Mouse (Mus musculus): ENCODE data around the gene Sertad4.

Gene Sertad4

DNA sequence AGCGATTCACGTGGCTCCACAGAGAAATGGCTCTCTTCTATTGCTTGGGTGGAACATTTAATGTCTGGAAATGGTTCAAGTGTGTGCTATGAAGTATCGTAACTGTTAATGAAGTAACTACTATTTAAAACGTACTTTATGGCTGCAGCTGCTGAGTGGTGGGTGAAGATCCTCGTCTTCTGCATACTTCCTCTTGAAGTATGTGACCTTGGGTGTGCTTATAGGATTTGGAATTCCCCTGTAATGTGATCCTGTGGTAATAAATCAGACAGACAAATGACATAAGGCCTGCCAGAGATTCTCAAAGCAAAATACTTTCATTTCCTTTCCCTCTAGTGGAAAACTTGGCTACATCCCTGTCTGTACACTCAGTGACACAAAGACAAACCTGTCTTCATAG, 5.9 kb downstream of the Sertad4 start:
- peaks cover 45% of the 10 kb centered on the region for H3K27me3 ChIP-seq (ENCODE audit: insufficient read depth, low read length)
- no peaks in the 10 kb centered on the region for H3K9me3 ChIP-seq (ENCODE audit: low read length)
- H3K4me3 ChIP-seq (replicated peaks; ENCODE audit: low read length) = no peak overlapping the region
- H3K4me1 ChIP-seq (replicated peaks; ENCODE audit: low read depth, low read length) = peaks cover 46% of the 10 kb centered on the region
- TF ChIP-seq CTCF (conservative IDR thresholded peaks at IDR 0.05; ENCODE audit: low read length) (no peak), NANOG (IDR thresholded peaks at IDR 0.05; ENCODE audit: borderline replicate concordance, low read length) (no peak), POU5F1 (IDR thresholded peaks at IDR 0.05; ENCODE audit: borderline replicate concordance, low read length) (no peak)
- peaks cover 13% of the 10 kb centered on the region for H3K36me3 ChIP-seq (ENCODE audit: insufficient read depth, low read length)

DNA sequence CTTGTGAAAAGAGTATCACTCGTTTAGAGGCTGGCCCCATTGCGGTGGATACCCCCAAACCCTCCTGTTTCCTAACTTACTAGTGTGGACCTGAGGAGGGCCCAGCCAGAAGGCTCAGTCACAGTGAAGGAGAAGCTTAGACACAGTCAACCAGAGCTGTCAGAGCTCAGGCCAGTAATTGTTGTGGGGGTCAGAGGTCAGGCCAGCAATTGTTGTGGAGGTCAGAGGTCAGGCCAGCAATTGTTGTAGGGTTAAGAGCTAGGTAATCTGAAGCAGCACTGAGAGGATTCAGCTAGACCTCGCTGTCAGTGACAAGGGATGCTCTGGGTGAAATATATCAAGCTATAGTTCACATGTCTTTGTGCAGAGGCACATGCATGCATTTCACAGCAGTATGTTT, 8.3 kb downstream of the Sertad4 start:
- TF ChIP-seq CTCF (conservative IDR thresholded peaks at IDR 0.05; ENCODE audit: low read length) = no peak
- no peak for TF ChIP-seq POU5F1 (IDR thresholded peaks at IDR 0.05; ENCODE audit: borderline replicate concordance, low read length)
- TF ChIP-seq NANOG (IDR thresholded peaks at IDR 0.05; ENCODE audit: borderline replicate concordance, low read length) = no peak
- H3K36me3 ChIP-seq (ENCODE audit: insufficient read depth, low read length) = peaks cover 13% of the 10 kb centered on the region
- peaks cover 28% of the 10 kb centered on the region for H3K4me1 ChIP-seq (replicated peaks; ENCODE audit: low read depth, low read length)
- H3K27me3 ChIP-seq (ENCODE audit: insufficient read depth, low read length) = peaks cover 36% of the 10 kb centered on the region
- H3K4me3 ChIP-seq (replicated peaks; ENCODE audit: low read length) = no peak overlapping the region
- no peaks in the 10 kb centered on the region for H3K9me3 ChIP-seq (ENCODE audit: low read length)

DNA sequence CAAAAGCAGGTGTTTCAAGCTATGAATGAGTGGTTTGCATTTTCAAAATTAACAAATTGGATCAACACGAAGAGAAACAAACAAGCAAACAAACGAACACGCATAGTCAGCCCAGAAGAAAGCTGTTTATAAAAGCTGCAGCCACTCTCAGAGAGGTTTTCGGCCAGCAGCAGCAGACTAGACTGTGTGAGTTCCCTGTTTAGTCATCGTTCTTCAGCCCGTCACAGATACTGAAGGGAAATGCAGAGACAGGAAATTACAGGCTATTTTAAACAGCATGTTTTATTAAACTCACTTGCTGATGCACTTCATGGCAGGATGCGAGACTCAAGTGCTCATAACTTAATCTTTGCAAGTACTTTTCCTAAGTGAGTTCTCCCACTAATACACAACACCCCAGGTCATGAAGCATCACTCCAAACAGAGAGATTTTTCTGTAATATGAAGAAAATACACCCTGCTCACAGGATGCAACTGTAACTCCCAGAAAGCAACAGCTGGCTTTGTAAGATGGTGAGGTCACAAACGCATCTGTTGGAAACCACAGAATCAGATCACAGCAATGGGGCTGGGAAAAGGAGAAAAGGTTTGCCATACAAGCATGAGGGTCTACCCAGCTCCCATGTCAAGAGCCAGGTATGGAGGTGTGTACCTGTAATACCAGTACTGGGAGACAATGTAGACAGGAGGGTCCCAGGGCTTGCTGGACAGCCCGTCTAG, 14.3 kb downstream of the Sertad4 start:
- H3K9me3 ChIP-seq (ENCODE audit: low read length) = no peaks in the 10 kb centered on the region
- peaks cover 2% of the 10 kb centered on the region for H3K4me1 ChIP-seq (replicated peaks; ENCODE audit: low read depth, low read length)
- peaks cover 70% of the 10 kb centered on the region for H3K27me3 ChIP-seq (ENCODE audit: insufficient read depth, low read length)
- H3K4me3 ChIP-seq (replicated peaks; ENCODE audit: low read length) = no peak overlapping the region
- H3K36me3 ChIP-seq (ENCODE audit: insufficient read depth, low read length) = no peaks in the 10 kb centered on the region
- TF ChIP-seq POU5F1 (IDR thresholded peaks at IDR 0.05; ENCODE audit: borderline replicate concordance, low read length) = no peak
- TF ChIP-seq NANOG (IDR thresholded peaks at IDR 0.05; ENCODE audit: borderline replicate concordance, low read length) = no peak
- TF ChIP-seq CTCF (conservative IDR thresholded peaks at IDR 0.05; ENCODE audit: low read length) = no peak

DNA sequence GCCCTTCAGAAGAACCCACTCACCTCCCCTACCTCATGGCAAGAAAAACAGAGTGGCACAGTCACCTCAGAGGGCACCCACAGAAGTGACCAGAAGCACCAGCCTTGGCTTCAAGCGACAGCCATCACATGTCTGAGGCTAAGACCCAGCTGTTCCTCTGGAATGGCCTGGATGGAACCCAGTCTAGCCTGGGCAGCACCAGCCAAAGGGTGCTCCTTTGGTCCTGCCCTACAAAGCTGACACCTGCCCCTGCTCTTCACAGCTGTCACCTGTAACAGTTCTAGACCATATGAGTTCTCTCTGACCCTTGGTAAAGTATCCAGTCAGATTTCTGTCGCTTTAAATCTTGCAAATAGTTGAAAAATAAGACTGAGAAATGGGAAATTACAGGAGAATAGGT, 14.9 kb downstream of the Sertad4 start:
- H3K36me3 ChIP-seq (ENCODE audit: insufficient read depth, low read length) = no peaks in the 10 kb centered on the region

DNA sequence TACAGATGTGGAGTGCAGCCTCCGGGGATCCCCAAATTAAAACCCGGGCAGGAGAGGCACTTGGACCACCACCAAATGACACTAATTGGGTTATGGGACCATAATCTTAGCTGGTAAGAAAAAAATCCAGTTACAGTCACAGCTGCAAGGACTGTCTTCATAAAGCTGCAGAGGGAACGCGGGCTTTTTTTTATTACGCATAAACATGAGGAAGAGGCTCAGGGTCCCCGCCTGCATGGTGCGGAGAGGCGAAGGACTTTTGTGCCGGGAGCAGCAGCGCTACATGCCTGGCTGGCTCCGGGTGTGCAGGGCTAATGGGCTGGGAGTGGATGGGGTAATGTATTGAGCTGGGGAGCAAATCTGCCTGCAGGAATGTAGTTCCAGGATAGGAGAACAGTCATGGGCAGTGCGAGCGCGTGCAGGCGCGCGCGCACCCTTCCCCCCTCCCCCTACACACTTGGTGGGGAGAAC, 20.3 kb downstream of the Sertad4 start:
- TF ChIP-seq CTCF (conservative IDR thresholded peaks at IDR 0.05; ENCODE audit: low read length) = no peak
- no peak for TF ChIP-seq NANOG (IDR thresholded peaks at IDR 0.05; ENCODE audit: borderline replicate concordance, low read length)
- no peak for TF ChIP-seq POU5F1 (IDR thresholded peaks at IDR 0.05; ENCODE audit: borderline replicate concordance, low read length)
- Histone ChIP-seq H3K36me3 (ENCODE audit: insufficient read depth, low read length) (no peaks in the 10 kb centered on the region), H3K4me3 (replicated peaks; ENCODE audit: low read length) (peak overlapping the region; percentile 74), H3K9me3 (ENCODE audit: low read length) (no peaks in the 10 kb centered on the region), H3K27me3 (ENCODE audit: insufficient read depth, low read length) (peaks cover 94% of the 10 kb centered on the region), H3K4me1 (replicated peaks; ENCODE audit: low read depth, low read length) (peaks cover 41% of the 10 kb centered on the region)

More for the DNA sequence above, 14.9 kb downstream of the Sertad4 start:
- H3K9me3 ChIP-seq (ENCODE audit: low read length) = no peaks in the 10 kb centered on the region
- TF ChIP-seq POU5F1 (IDR thresholded peaks at IDR 0.05; ENCODE audit: borderline replicate concordance, low read length) (no peak), NANOG (IDR thresholded peaks at IDR 0.05; ENCODE audit: borderline replicate concordance, low read length) (no peak), CTCF (conservative IDR thresholded peaks at IDR 0.05; ENCODE audit: low read length) (no peak)
- no peak overlapping the region for H3K4me3 ChIP-seq (replicated peaks; ENCODE audit: low read length)
- H3K4me1 ChIP-seq (replicated peaks; ENCODE audit: low read depth, low read length) = peaks cover under 1% of the 10 kb centered on the region
- peaks cover 76% of the 10 kb centered on the region for H3K27me3 ChIP-seq (ENCODE audit: insufficient read depth, low read length)

DNA sequence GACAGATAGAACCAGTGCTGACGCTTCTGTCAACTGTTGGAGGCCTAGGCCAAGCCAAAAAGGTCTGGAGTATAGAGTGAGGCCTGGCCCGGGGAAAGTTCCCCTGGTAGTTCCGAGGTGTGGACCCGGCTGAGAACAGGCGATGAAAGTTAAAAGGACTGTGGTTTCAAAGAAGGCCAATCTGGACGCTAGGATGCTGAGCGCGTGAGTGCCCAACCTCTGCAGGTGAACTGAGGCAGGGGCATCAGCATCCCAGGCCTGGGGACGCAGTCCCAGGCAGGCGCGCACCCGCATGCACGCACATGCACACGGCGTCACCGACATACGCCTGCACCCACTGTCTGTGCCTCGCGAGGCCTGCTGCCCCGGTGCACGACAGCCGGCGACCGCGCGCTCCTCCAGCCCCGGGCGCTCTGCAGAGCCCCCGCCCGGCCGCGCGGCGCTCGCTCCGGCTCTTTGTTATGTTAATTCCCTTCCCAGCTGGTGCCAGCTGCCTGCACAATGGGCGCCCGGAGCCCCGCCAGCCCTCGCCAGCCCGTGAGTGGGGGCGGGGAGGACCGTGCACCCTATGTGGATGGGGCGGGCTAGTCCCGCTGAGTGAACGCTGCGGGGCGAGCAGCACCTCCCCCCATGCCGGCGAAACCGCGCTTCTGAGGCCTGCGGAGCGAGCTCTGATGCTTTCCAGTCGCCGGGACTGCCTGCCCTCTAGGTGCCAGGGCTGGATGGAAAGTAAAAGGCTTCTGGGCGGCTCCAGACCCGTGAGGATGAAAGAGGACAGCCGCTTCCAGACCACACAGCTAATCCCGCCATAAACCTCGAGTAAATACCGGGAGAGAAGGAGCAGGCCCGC, 21.0 kb downstream of the Sertad4 start:
- peak; percentile 46; the same call in 1 of the 2 replicates for TF ChIP-seq POU5F1 (IDR thresholded peaks at IDR 0.05; ENCODE audit: borderline replicate concordance, low read length)
- TF ChIP-seq NANOG (IDR thresholded peaks at IDR 0.05; ENCODE audit: borderline replicate concordance, low read length) = no peak
- no peak for TF ChIP-seq CTCF (conservative IDR thresholded peaks at IDR 0.05; ENCODE audit: low read length)
- no peaks in the 10 kb centered on the region for H3K36me3 ChIP-seq (ENCODE audit: insufficient read depth, low read length)
- H3K27me3 ChIP-seq (ENCODE audit: insufficient read depth, low read length) = peaks cover 88% of the 10 kb centered on the region

DNA sequence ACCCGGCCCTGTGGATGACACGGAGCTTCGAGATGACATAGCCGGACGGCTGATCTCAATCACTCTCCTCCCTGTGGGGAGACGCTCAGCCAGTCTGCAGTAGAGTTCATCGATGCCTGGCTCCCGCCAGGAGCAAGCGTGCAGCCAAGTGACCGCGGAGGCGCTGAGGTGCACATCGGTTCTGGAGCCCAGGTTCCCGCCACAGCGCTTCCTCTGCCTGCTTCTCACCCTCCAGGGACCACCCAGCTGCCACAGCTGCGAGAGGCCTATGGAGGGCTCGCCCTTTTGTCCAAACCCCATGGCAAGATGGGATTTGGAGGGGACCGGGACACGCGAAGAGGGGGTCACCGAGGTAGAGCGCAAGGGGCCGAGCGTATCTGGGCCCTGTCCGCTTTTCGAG, 22.0 kb downstream of the Sertad4 start:
- Histone ChIP-seq H3K36me3 (ENCODE audit: insufficient read depth, low read length) (no peaks in the 10 kb centered on the region), H3K4me1 (replicated peaks; ENCODE audit: low read depth, low read length) (peaks cover 47% of the 10 kb centered on the region), H3K27me3 (ENCODE audit: insufficient read depth, low read length) (peaks cover 82% of the 10 kb centered on the region), H3K4me3 (replicated peaks; ENCODE audit: low read length) (peak overlapping the region; percentile 74), H3K9me3 (ENCODE audit: low read length) (no peaks in the 10 kb centered on the region)
- TF ChIP-seq POU5F1 (IDR thresholded peaks at IDR 0.05; ENCODE audit: borderline replicate concordance, low read length) = no peak
- no peak for TF ChIP-seq NANOG (IDR thresholded peaks at IDR 0.05; ENCODE audit: borderline replicate concordance, low read length)
- TF ChIP-seq CTCF (conservative IDR thresholded peaks at IDR 0.05; ENCODE audit: low read length) = no peak

More for the DNA sequence above, 21.0 kb downstream of the Sertad4 start:
- Histone ChIP-seq H3K4me3 (replicated peaks; ENCODE audit: low read length) (peak overlapping the region; percentile 74), H3K9me3 (ENCODE audit: low read length) (no peaks in the 10 kb centered on the region), H3K4me1 (replicated peaks; ENCODE audit: low read depth, low read length) (peaks cover 41% of the 10 kb centered on the region)

DNA sequence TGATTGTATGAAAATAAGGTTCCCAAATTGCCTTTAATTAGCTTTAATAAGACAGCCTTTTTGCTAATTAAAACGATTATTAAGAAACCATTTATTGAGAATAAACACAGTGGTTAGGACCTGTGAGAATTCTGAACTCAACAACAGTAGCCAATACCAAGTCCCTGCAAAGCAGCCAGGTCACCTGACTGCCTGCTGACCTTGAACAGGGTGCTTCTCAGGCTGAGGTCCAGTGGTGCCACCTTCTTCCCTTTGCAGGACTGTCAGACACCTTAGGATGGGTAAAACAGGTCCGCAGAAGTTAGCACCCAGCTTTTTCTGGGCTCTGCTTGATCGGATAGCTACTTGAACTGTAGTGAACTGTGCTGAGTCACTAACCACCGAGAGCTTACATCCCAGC, 22.5 kb downstream of the Sertad4 start:
- TF ChIP-seq NANOG (IDR thresholded peaks at IDR 0.05; ENCODE audit: borderline replicate concordance, low read length) (no peak), POU5F1 (IDR thresholded peaks at IDR 0.05; ENCODE audit: borderline replicate concordance, low read length) (no peak), CTCF (conservative IDR thresholded peaks at IDR 0.05; ENCODE audit: low read length) (no peak)
- no peaks in the 10 kb centered on the region for H3K9me3 ChIP-seq (ENCODE audit: low read length)
- peak overlapping the region; percentile 74; the same call in 1 of the 2 replicates for H3K4me3 ChIP-seq (replicated peaks; ENCODE audit: low read length)
- no peaks in the 10 kb centered on the region for H3K36me3 ChIP-seq (ENCODE audit: insufficient read depth, low read length)
- peaks cover 50% of the 10 kb centered on the region for H3K4me1 ChIP-seq (replicated peaks; ENCODE audit: low read depth, low read length)
- peaks cover 82% of the 10 kb centered on the region for H3K27me3 ChIP-seq (ENCODE audit: insufficient read depth, low read length)
